Mouse (Mus musculus) olfactory bulb, adult 2 months (tissue): ENCODE results near the gene Zfp768.

Experiments used
- CTCF ChIP-seq: fragments of 200-500 bp; IDR thresholded peaks from 2 replicates; pipeline ENCODE4 v1.5.1; 2012; ENCODE audit warnings: low read depth, mild to moderate bottlenecking, low read length, moderate library complexity; ENCODE audit not compliant: insufficient read depth
- POLR2A ChIP-seq: fragments of 200-500 bp; IDR thresholded peaks from 2 replicates; pipeline ENCODE4 v1.6.1; 2012; ENCODE audit warnings: mild to moderate bottlenecking, low read depth, low read length, moderate library complexity; ENCODE audit not compliant: insufficient read depth

GRCm38 (mm10) chr7:127344371-127344770 is 1.0 kb downstream of the Zfp768 start:
- TF ChIP-seq CTCF, result no peak
- TF ChIP-seq POLR2A, result no peak
